Mouse (Mus musculus) thymus, postnatal 14 days (tissue): ENCODE data around the gene Ahnak2.
"Not testable (repeated sequence)": the region's sequence is repeated elsewhere in the genome, so short reads cannot be mapped to it uniquely, and the experiment has no call there.

Experiments used
- DNase-seq: peaks from one replicate; pipeline ENCODE4 v3.0.0; 2021

The Ahnak2 gene

GRCm38 (mm10) chr12:112820401-112820999 is 18.0 kb upstream of the Ahnak2 start:
- DNase-seq = no peak

DNA sequence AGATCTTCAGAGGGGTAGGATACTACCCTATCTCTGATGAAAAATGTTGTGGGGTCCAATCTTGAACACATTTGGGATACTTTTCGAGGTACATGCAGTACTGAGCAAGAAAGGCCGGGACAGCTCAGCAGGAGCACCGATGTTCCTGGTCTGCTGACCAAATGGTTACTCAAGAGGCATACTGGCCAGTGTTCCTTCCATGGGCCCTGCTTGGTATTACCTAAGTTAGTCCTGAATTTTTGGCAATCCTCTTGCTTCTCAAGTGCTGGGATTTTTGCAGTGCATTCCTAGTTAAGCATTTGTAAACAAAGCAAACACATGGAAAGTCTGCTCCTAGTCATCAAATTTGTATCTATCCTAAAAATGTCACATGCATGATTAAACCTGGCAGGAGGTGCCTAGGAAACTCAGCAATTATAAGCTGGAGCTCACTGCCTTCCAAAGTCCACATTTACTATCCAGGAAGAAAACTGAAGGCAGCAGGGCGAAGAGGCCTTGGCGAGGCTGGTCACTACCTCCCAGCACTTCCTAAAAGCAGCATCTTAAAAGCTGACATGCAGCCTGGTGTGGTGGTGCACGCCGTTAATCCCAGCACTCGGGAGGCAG is 16.7 kb upstream of the Ahnak2 start:
- no peak for DNase-seq

GRCm38 (mm10) chr12:112816866-112817265 is 14.4 kb upstream of the Ahnak2 start:
- not testable (repeated sequence) for DNase-seq

DNA sequence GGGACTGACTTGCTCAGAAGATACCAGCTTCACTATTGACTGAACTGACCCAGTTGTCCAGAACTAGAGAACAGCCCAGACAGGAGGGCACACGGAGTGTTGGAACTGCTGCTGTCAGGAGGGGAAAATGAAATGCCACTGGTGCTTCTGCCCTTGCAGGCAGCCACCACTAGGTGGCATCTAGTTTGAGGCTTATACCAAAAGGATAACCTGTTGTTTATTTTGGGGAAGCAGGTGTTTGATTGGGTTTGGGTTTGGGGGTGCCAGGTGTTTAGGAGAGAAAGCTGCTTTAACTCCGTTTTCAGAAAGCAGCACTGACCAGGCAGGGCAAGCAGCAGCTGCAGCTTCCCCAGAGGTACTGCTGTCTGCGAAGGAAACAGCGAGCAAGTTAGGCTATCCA is 13.8 kb upstream of the Ahnak2 start:
- DNase-seq = peak; percentile 87

DNA sequence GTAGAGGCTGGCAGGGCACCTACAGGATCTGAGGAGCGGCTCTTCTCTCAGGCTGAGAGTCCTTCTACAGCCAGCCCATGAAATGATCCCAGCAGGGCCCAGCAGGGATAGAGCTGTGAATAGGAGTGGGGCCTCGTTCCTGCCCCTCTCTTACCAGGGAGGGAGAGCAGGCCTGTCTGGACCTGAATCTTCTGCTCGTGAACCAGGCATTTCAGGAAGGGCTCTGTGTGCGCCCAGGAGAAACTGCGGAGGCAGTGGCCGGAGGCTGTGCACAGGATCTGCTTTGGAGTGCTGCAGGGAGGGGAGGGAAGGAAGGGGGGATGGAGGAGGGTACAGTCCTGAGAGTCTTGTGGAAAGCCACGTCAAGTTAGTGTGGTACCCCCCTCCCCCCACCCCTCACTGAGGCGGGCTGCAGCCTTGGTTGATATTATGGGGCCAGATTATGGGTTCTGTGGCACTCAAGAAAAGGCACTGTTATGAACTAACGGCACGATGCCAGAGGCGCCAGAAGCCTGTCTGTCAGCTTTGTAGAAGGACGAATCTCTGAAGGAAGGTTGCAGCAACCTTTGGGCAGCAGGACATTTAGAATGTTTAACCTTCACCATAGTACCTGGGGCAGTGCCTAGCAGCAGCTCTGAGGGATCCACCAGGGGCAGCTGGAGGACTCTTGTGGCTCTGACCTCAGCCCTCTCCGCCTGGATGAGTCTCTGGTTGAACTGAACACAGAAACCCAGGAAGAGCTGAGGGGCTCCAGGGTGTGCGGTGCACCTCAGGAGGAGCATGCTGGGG is 12.4 kb upstream of the Ahnak2 start:
- no peak for DNase-seq

- no peak for DNase-seq
These were observed 10.9 kb upstream of the Ahnak2 start for GRCm38 (mm10) chr12:112813370-112813769.

DNA sequence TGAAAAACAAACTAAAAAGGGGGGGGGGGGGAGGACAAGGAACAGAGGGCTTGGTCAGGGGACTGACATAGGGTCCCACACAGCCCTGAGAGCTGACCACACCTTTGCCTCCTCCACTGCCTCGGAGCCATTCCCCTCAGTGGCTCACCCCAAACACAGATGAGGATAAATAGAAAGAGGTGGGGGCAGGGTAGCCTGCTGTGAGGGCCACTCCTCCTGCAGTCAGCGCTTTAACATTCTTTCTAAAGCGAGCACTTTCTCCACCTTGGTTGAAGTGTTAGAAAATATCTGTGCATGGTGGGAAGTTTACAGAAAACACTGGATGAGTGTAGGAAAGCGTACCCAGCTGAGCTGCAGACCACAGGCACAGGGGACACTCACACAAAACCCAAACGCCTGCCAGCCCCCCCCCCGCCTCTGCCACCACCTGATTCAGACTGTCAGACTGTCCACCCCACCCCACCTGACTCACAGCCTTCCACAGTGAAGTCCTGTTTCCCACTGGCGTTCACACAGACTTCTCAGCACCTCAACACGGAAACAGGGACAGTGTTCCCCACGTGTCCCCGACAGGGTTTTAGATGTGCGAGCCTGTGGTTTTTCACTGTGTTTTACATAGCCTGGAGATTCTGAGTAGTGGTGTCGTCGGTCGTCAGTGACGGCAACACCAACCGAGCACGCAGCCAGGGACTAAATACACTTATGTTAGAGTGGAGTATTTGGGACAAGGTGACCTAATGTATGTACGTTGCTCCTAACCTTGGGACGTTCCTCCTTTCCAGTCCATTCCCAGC is 7.8 kb upstream of the Ahnak2 start:
- DNase-seq = no peak

- no peak for DNase-seq
These were observed 7.2 kb upstream of the Ahnak2 start for GRCm38 (mm10) chr12:112809641-112810040.

- DNase-seq = peak; percentile 92
These were observed 6.3 kb upstream of the Ahnak2 start, which contains the start of gene Clba1 for GRCm38 (mm10) chr12:112808587-112809364. Clba1 (plus strand) TSS chr12:112808937.

- DNase-seq = no peak
These were observed 5.7 kb upstream of the Ahnak2 start for GRCm38 (mm10) chr12:112808212-112808586.

- DNase-seq = no peak
These were observed 5.3 kb upstream of the Ahnak2 start for GRCm38 (mm10) chr12:112807796-112808195.

- no peak for DNase-seq
These were observed 3.6 kb upstream of the Ahnak2 start for GRCm38 (mm10) chr12:112806044-112806443.

GRCm38 (mm10) chr12:112804046-112804445 is 1.6 kb upstream of the Ahnak2 start:
- DNase-seq = no peak

DNA sequence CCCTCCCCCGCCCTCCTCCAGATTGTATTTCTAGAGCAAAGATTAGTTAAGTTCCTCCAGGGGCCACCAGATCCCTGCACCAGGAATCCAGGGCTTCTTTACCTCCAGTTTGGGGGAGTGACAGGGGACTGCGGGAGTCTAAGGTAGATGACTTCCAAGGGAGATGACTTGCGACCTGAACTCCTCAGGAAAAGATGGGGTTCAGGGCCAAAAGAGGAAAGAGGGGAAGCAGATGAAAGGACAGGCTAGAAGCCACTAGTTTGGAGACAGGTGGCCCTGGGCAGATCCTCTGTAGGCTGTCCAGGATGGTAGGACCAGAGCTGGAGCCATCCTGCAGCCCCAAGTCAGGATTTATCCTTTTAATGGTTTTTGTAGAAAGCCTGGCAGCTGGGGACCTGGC is 460 bp upstream of the Ahnak2 start:
- no peak for DNase-seq

DNA sequence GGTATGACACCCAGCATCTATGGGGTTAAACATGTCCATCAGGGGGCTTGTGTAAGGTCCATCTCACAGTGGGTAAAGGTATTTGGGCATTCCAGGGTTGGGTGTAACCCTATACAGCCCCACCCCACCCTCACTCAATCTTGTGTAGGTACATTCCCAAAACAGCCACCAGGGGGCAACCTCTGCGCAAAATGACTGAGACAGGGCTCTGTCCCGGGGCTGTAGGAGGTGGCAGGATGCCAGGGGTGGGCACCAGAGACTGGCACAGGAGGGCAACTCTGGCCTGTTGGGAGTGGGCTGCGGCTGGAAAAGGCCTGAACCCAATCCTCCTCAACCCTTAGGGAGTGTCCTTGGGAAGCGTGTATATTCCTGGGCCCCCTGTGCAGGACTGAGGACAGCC is 2.0 kb downstream of the Ahnak2 start:
- peak; percentile 89 for DNase-seq

GRCm38 (mm10) chr12:112799237-112799970 is 3.1 kb downstream of the Ahnak2 start:
- DNase-seq = no peak

GRCm38 (mm10) chr12:112798716-112799115 is 3.7 kb downstream of the Ahnak2 start:
- no peak for DNase-seq

GRCm38 (mm10) chr12:112798332-112798681 is 4.2 kb downstream of the Ahnak2 start:
- no peak for DNase-seq

- no peak for DNase-seq
These were observed 4.7 kb downstream of the Ahnak2 start for GRCm38 (mm10) chr12:112797672-112798331.

DNA sequence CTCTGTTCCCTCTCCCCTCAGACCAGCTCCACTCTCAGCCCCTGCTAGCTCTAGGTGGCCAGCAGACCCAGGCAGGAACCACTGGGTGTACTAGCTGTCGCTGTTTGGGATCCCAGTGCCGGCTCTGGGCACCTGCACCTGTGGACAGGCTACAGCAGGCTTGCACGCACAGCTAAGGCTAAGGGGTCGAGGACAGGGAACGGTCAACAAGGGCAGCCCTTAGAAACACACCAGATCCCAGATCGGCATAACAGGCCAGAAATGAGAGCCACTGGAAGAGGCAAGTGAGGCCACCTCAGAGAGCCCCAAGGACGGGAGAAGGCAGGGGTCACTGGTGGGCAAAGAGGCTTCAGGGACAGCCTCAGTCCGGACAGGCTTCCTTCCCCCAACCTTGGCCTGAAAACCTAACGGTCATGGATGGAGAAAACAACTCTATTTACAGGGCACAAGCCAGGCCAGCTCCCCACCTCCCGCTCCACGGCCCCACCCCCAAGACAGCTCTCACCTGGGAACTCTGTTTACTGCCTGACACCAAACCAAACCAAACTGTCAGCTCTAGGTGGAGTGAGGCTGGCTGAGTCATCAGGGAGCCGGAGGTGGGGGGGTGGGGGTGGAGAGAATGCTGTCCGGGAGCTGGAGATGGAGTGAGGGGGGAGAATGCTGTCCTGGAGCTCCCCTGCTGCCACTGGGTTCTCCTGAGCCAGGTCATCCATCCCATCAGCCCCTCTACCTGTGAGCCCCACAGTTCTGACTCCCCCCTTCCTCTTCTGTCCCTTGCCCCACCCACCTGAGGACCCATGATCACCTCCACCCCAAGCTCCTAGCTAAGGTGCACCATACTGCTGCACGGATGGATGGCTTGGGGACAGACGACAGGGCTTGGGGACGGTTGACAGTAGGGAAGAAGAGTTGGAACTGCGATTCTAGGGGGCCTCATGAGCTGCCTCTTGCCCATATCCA is 5.6 kb downstream of the Ahnak2 start:
- no peak for DNase-seq
